Mouse (Mus musculus) forebrain, embryonic 15.5 days (tissue): ENCODE measurements around the gene Tent5b. TPM values are rescaled to one million over a fixed set of nuclear protein-coding genes. Genes with fewer than 3 reads are reported as not detected.

ENCODE experiments used
- ATAC-seq: fragments of 200-750 bp; cut with Nextera tagmentation; replicated peaks from 2 replicates; pipeline ENCODE4 v1.8.0; 2017; ENCODE audit warnings: mild to moderate bottlenecking, moderate TSS enrichment, moderate library complexity
- H3K27ac ChIP-seq: fragments of 300-500 bp; sonication (generic); replicated peaks from 2 replicates; pipeline ENCODE4 v1.5.1; 2015; ENCODE audit warnings: mild to moderate bottlenecking, inconsistent platforms
- H3K27me3 ChIP-seq: fragments of 300-500 bp; sonication (generic); 2 replicates; pipeline ENCODE4 v1.6.1; 2015; ENCODE audit warnings: inconsistent platforms
- H3K36me3 ChIP-seq: fragments of 300-500 bp; sonication (generic); 2 replicates; pipeline ENCODE4 v1.6.1; 2015; ENCODE audit warnings: mild to moderate bottlenecking, inconsistent platforms
- H3K4me1 ChIP-seq: fragments of 300-500 bp; sonication (generic); 2 replicates; pipeline ENCODE4 v1.6.1; 2015; ENCODE audit warnings: inconsistent platforms
- H3K4me2 ChIP-seq: fragments of 300-500 bp; sonication (generic); replicated peaks from 2 replicates; pipeline ENCODE4 v1.6.1; 2015; ENCODE audit warnings: mild to moderate bottlenecking, inconsistent platforms
- H3K4me3 ChIP-seq: fragments of 300-500 bp; sonication (generic); 2 replicates; pipeline ENCODE4 v1.5.1; 2015; ENCODE audit warnings: mild to moderate bottlenecking, inconsistent platforms
- H3K9ac ChIP-seq: fragments of 300-500 bp; sonication (generic); replicated peaks from 2 replicates; pipeline ENCODE4 v1.6.1; 2015; ENCODE audit warnings: mild to moderate bottlenecking, inconsistent platforms
- H3K9me3 ChIP-seq: fragments of 300-500 bp; sonication (generic); 2 replicates; pipeline ENCODE4 v1.6.1; 2016; ENCODE audit warnings: inconsistent platforms
- WGBS: fragments of 180-500 bp; shearing (Covaris S2); methylation state at CpG from one replicate; pipeline ENCODE4 v1.1.7; 2015; ENCODE audit warnings: mixed read lengths; 5-methylcytosine and 5-hydroxymethylcytosine counted together
- polyA plus RNA-seq: library from polyadenylated mRNA; unstranded; fragments of >200 nt; fragmentation: Nextera tagmentation; extraction: Ambion mirVana; gene quantifications from 2 replicates; pipeline ENCODE4 v1.2.1, GENCODE M21; 2015

The Tent5b gene
- 0.11 and 0.13 TPM in 2 replicates for polyA plus RNA-seq

DNA sequence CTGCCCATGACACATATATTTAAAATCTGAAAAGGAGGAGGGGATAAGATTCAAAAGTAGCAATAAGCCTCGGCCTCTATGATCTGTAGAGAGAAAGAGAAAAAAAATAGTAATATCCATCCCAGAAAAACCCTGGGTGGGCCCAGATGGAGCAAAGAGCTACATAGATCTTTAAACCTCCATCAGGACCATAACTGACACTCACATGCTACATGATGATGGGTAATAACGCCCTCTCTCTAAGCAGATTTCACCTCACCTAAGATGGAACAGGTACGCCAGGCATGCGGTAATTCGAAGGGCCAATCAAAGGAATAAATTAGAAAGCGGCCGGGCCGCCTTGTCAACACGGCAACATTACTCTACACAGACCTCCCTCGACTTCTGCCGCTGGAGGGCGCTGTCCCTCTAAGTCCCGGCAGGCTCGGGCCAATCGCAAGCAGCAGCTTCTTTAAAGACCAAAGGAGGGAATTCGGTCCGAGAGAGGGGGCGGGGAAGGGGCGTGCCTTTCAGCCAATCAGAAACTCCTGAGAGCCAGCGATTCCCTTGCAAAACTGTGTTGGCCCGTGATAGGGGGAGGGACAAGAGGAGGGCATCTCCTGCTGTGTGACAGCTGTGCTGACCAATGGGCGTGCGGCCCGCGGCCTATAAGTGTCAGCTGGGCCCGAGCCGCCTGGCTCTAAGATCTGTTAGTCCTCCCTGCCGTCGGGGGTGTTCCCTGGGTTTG, at the start of gene Tent5b:
Tent5b (plus strand) TSS at position 675 of the 727 bp plus-strand sequence.
- Histone ChIP-seq H3K4me1 (peaks cover 17% of the 10 kb centered on the region), H3K4me3 (peak within 1 kb of the TSS; percentile 40), H3K27me3 (peaks cover 47% of the 10 kb centered on the region), H3K9ac (no peak within 1 kb of the TSS), H3K9me3 (no peaks in the 10 kb centered on the region), H3K36me3 (no peaks in the 10 kb centered on the region), H3K4me2 (peak within 1 kb of the TSS; percentile 48), H3K27ac (no peak within 1 kb of the TSS)
- peak; percentile 97 for ATAC-seq
- WGBS: 4% methylated on average over 29 of the region's 29 CpGs

DNA sequence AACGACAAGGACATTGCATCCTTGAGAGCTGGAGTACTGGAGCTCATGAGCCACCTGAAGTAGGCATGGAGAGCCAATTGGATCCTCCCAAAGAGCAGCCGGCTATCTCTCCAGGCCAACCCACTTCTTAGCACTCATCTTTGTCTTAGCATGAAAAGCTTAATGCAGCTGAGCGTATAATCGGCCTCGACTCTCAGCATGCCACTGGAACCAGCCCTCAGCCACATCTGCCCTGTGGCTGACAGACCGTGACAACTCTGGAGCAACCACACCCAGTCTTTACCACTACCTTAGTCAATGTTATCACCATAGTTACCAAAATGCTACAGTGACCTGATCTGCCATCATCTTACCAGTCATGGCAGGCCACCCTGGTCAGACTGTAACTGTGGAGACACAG, 48.4 kb upstream of the Tent5b start:
- ATAC-seq: no peak
- Histone ChIP-seq H3K4me2 (no peak overlapping the region), H3K27ac (no peak overlapping the region), H3K27me3 (no peaks in the 10 kb centered on the region), H3K36me3 (no peaks in the 10 kb centered on the region), H3K4me1 (peaks cover 9% of the 10 kb centered on the region; the same call in 1 of the 2 replicates), H3K4me3 (no peak overlapping the region), H3K9ac (no peak overlapping the region), H3K9me3 (no peaks in the 10 kb centered on the region)
- WGBS: 67% methylated on average over 6 of the region's 6 CpGs

DNA sequence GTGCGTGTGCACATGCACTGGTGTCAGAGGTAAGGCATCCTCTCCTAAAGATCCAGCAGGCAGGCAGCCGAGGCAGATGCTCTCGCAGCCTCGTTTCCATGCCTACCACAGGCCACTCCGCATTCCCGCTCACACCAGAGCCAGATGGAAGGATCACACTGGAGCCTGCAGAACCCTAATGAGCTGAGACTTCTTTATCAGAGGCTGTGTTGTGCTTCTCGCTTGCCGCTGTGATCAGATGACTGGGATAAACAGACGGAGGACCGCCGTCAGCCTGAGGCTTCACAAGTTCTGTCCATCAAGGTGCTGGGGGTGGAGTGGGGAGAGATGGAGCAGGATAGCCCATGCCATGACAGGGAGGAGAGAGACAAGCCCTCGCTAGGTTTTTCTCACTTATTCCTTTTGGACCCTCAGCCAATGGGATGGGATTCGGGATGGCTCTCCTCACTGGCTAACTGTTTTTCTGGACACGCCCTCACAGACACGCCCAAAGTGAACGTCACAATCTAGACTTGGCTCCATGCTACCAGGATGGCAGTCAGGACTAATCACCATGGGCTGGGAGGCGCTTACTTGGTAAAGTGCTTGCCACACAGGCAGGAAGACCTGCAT, 47.3 kb upstream of the Tent5b start:
- Histone ChIP-seq H3K4me1 (peaks cover 9% of the 10 kb centered on the region; the same call in 1 of the 2 replicates), H3K9ac (no peak overlapping the region), H3K9me3 (no peaks in the 10 kb centered on the region), H3K36me3 (no peaks in the 10 kb centered on the region), H3K4me3 (peak overlapping the region; percentile 16; the same call in 1 of the 2 replicates), H3K27ac (peak overlapping the region; percentile 78), H3K4me2 (peak overlapping the region; percentile 26), H3K27me3 (no peaks in the 10 kb centered on the region)
- WGBS: 18% methylated on average over 17 of the region's 17 CpGs
- ATAC-seq: peak; percentile 89

DNA sequence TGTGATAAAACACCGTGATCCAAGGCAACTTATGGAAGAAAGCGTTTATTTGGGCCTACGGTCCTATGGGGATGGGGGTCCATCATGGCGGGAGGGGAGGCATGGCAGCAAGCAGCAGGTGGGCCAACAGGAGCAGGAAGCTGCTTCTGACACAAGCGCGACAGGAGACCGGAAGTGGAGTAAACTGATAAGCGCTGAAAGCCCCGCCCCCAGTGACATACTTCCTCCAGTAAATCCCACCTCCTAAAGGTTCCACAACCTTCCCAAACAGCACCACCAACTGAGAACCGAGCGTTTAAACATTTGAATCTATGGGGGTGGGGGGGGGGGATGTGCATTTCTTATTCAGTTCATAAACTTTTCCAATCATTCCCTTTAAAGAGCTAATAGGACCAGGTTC, 44.0 kb upstream of the Tent5b start:
- 94% methylated on average over 11 of the region's 11 CpGs for WGBS
- H3K36me3 ChIP-seq: no peaks in the 10 kb centered on the region
- no peak for ATAC-seq
- no peaks in the 10 kb centered on the region for H3K9me3 ChIP-seq
- peaks cover 24% of the 10 kb centered on the region for H3K4me1 ChIP-seq
- H3K27ac ChIP-seq: no peak overlapping the region
- H3K4me2 ChIP-seq: no peak overlapping the region
- no peaks in the 10 kb centered on the region for H3K27me3 ChIP-seq
- H3K9ac ChIP-seq: no peak overlapping the region
- no peak overlapping the region for H3K4me3 ChIP-seq

GRCm38 (mm10) chr4:133439460-133440376, 40.2 kb upstream of the Tent5b start:
- peaks cover 15% of the 10 kb centered on the region for H3K4me1 ChIP-seq
- H3K9me3 ChIP-seq: no peaks in the 10 kb centered on the region
- H3K4me3 ChIP-seq: no peak overlapping the region
- 9% methylated on average over 17 of the region's 17 CpGs for WGBS
- H3K9ac ChIP-seq: 0 out of 2 replicates have a peak overlapping the region, but pooled peaks have one; percentile 1
- no peaks in the 10 kb centered on the region for H3K36me3 ChIP-seq
- no peaks in the 10 kb centered on the region for H3K27me3 ChIP-seq
- ATAC-seq: peak; percentile 87
- H3K4me2 ChIP-seq: peak overlapping the region; percentile 23
- peak overlapping the region; percentile 64 for H3K27ac ChIP-seq

GRCm38 (mm10) chr4:133440377-133440795, 39.5 kb upstream of the Tent5b start:
- Histone ChIP-seq H3K9ac (no peak overlapping the region), H3K36me3 (no peaks in the 10 kb centered on the region), H3K4me2 (peak overlapping the region; percentile 23), H3K9me3 (no peaks in the 10 kb centered on the region), H3K4me3 (no peak overlapping the region), H3K27ac (peak overlapping the region; percentile 64), H3K27me3 (no peaks in the 10 kb centered on the region), H3K4me1 (peaks cover 15% of the 10 kb centered on the region)
- peak; percentile 44 for ATAC-seq
- 7% methylated on average over 6 of the region's 6 CpGs for WGBS

- no peak overlapping the region for H3K9ac ChIP-seq
- 42% methylated on average over 3 of the region's 3 CpGs for WGBS
- no peak for ATAC-seq
- H3K4me1 ChIP-seq: peaks cover 15% of the 10 kb centered on the region
- no peak overlapping the region for H3K4me3 ChIP-seq
- H3K9me3 ChIP-seq: no peaks in the 10 kb centered on the region
- H3K27ac ChIP-seq: no peak overlapping the region
- no peaks in the 10 kb centered on the region for H3K36me3 ChIP-seq
- H3K4me2 ChIP-seq: no peak overlapping the region
- no peaks in the 10 kb centered on the region for H3K27me3 ChIP-seq
Measured at GRCm38 (mm10) chr4:133442194-133442593, 37.7 kb upstream of the Tent5b start.

GRCm38 (mm10) chr4:133443085-133443484, 36.8 kb upstream of the Tent5b start:
- Histone ChIP-seq H3K36me3 (no peaks in the 10 kb centered on the region), H3K9ac (no peak overlapping the region), H3K9me3 (no peaks in the 10 kb centered on the region), H3K4me2 (no peak overlapping the region), H3K4me3 (no peak overlapping the region), H3K27ac (0 out of 2 replicates have a peak overlapping the region, but pooled peaks have one; percentile 7), H3K4me1 (peaks cover 15% of the 10 kb centered on the region), H3K27me3 (no peaks in the 10 kb centered on the region)
- WGBS: 35% methylated on average over 5 of the region's 5 CpGs
- no peak for ATAC-seq

GRCm38 (mm10) chr4:133445727-133446126, 34.2 kb upstream of the Tent5b start:
- no peak for ATAC-seq
- Histone ChIP-seq H3K9ac (no peak overlapping the region), H3K4me2 (no peak overlapping the region), H3K27me3 (no peaks in the 10 kb centered on the region), H3K4me3 (no peak overlapping the region), H3K27ac (no peak overlapping the region), H3K9me3 (no peaks in the 10 kb centered on the region), H3K36me3 (no peaks in the 10 kb centered on the region), H3K4me1 (peaks cover 3% of the 10 kb centered on the region)
- WGBS: 91% methylated on average over 5 of the region's 5 CpGs

- Histone ChIP-seq H3K9ac (no peak overlapping the region), H3K36me3 (no peaks in the 10 kb centered on the region), H3K27ac (no peak overlapping the region), H3K4me1 (0 out of 2 replicates have a peak, but pooled peaks cover 2% of the 10 kb centered on the region), H3K9me3 (no peaks in the 10 kb centered on the region), H3K4me2 (no peak overlapping the region), H3K4me3 (no peak overlapping the region), H3K27me3 (no peaks in the 10 kb centered on the region)
- 61% methylated on average over 5 of the region's 5 CpGs for WGBS
- no peak for ATAC-seq
Measured at GRCm38 (mm10) chr4:133447366-133447765, 32.6 kb upstream of the Tent5b start.

GRCm38 (mm10) chr4:133447967-133448366, 32.0 kb upstream of the Tent5b start:
- no peak overlapping the region for H3K9ac ChIP-seq
- no peak overlapping the region for H3K4me2 ChIP-seq
- no peaks in the 10 kb centered on the region for H3K36me3 ChIP-seq
- no peak overlapping the region for H3K27ac ChIP-seq
- H3K9me3 ChIP-seq: no peaks in the 10 kb centered on the region
- 82% methylated on average over 11 of the region's 11 CpGs for WGBS
- H3K4me1 ChIP-seq: 0 out of 2 replicates have a peak, but pooled peaks cover 2% of the 10 kb centered on the region
- ATAC-seq: no peak
- H3K27me3 ChIP-seq: no peaks in the 10 kb centered on the region
- no peak overlapping the region for H3K4me3 ChIP-seq
